Mouse (Mus musculus) limb, embryonic 14.5 days (tissue): ENCODE results near the gene Klhl41. TPM values are rescaled to one million over a fixed set of nuclear protein-coding genes. Genes with fewer than 3 reads are reported as not detected.
A peak's percentile ranks its signal among the peaks of the same experiment; 100 is the strongest.
"Not testable (repeated sequence)": the region's sequence is repeated elsewhere in the genome, so short reads cannot be mapped to it uniquely, and the experiment has no call there.

Experiments used
- ATAC-seq: fragments of 200-750 bp; cut with Nextera tagmentation; 2 replicates; pipeline ENCODE4 v1.8.0; 2017; ENCODE audit warnings: low read depth, moderate number of reproducible peaks, moderate TSS enrichment; ENCODE audit not compliant: low FRiP score
- DNase-seq: peaks from one replicate; pipeline ENCODE4 v3.0.0-alpha.2; 2015; ENCODE audit warnings: low spot score
- H3K27ac ChIP-seq: fragments of 300-500 bp; sonication (generic); replicated peaks from 2 replicates; pipeline ENCODE4 v1.5.1; 2014; ENCODE audit warnings: low read depth, mild to moderate bottlenecking, low read length, moderate library complexity, mixed read lengths
- H3K27me3 ChIP-seq: fragments of 300-500 bp; sonication (generic); 2 replicates; pipeline ENCODE4 v1.6.1; 2014; ENCODE audit warnings: low read length, mixed read lengths; ENCODE audit not compliant: control insufficient read depth, insufficient read depth
- H3K36me3 ChIP-seq: fragments of 300-500 bp; sonication (generic); 2 replicates; pipeline ENCODE4 v1.6.1; 2014; ENCODE audit warnings: mild to moderate bottlenecking, low read length, moderate library complexity, mixed read lengths; ENCODE audit not compliant: control insufficient read depth, insufficient read depth
- H3K4me1 ChIP-seq: fragments of 300-500 bp; sonication (generic); 2 replicates; pipeline ENCODE4 v1.6.1; 2014; ENCODE audit warnings: antibody characterized with exemption, low read length, mixed read lengths; ENCODE audit not compliant: control insufficient read depth, insufficient read depth
- H3K4me2 ChIP-seq: fragments of 300-500 bp; sonication (generic); replicated peaks from 2 replicates; pipeline ENCODE4 v1.6.1; 2014; ENCODE audit warnings: low read depth, mild to moderate bottlenecking, low read length, moderate library complexity; ENCODE audit not compliant: severe bottlenecking
- H3K4me3 ChIP-seq: fragments of 300-500 bp; sonication (generic); replicated peaks from 2 replicates; pipeline ENCODE4 v1.5.1; 2014; ENCODE audit warnings: low read length
- H3K9ac ChIP-seq: fragments of 300-500 bp; sonication (generic); 2 replicates; pipeline ENCODE4 v1.6.1; 2014; ENCODE audit warnings: mild to moderate bottlenecking, low read depth, low read length, moderate library complexity; ENCODE audit not compliant: severe bottlenecking
- H3K9me3 ChIP-seq: fragments of 300-500 bp; sonication (generic); 2 replicates; pipeline ENCODE4 v1.6.1; 2016; ENCODE audit warnings: low read length; ENCODE audit not compliant: control insufficient read depth
- POLR2A ChIP-seq: fragments of 200-500 bp; IDR thresholded peaks from 2 replicates; pipeline ENCODE4 v1.8.0; 2012; ENCODE audit warnings: inconsistent platforms, mild to moderate bottlenecking, moderate library complexity, borderline replicate concordance; ENCODE audit not compliant: insufficient read depth, insufficient read length; ENCODE audit errors: extremely low read depth
- WGBS: fragments of 180-500 bp; shearing (Covaris S2); extraction: QIAGEN DNeasy Blood & Tissue Kit; methylation state at CpG from one replicate; pipeline ENCODE4 v1.1.7; 2014; 5-methylcytosine and 5-hydroxymethylcytosine counted together
- polyA plus RNA-seq, 2 experiments: library from polyadenylated mRNA; depleted of rRNA in 1 of 2; stranded (reverse) in 1 of 2; unstranded in 1 of 2; fragments of >200 nt; fragmentation: Nextera tagmentation in 1 of 2; extraction: Ambion mirVana in 1 of 2; gene quantifications; 2 replicates each; pipeline versions ENCODE4 v1.2.1 to v1.2.3; 2012 to 2014

Gene Klhl41
- polyA plus RNA-seq, 2 experiments = 16.7 to 23.2 TPM

DNA sequence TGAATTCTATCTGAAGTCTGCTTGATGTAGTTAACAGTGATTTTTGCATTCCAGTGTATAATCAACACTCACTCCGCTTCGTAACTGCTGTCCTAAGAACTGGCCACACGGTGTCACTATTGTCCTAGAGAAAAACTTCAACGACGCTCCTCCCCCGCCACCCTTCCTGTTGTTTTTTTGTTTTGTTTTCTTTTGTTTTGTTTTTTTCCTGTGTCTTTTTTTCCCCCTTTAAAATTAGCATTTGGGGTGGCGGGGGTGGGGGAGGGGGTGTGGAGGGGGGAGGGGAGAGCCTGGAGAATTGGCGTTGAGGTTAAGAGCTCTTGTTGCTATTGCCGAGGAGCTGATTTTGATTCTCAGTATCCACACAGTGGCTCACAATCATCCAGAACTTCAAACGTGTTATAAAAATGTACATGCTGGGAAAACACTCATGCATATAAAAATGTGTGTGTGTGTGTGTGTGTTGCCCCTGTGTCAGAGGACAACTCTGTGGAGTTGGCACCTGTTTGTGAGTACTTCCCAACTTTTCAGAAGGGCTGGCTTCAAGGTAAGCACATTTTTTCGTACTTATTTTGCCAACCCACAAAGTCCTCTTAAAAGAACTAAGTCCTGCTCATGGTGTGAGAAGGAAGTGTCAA, 34.7 kb upstream of the Klhl41 start:
- Histone ChIP-seq H3K4me3 (peak overlapping the region; percentile 35), H3K36me3 (no peaks in the 10 kb centered on the region), H3K4me2 (peak overlapping the region; percentile 47), H3K27me3 (no peaks in the 10 kb centered on the region), H3K27ac (no peak overlapping the region), H3K9me3 (no peaks in the 10 kb centered on the region), H3K4me1 (no peaks in the 10 kb centered on the region), H3K9ac (0 out of 2 replicates have a peak overlapping the region, but pooled peaks have one; percentile 31)
- no peak for TF ChIP-seq POLR2A
- ATAC-seq = peak; percentile 73; the same call in 1 of the 2 replicates
- WGBS = 9% methylated on average over 11 of the region's 11 CpGs
- DNase-seq = peak; percentile 85

DNA sequence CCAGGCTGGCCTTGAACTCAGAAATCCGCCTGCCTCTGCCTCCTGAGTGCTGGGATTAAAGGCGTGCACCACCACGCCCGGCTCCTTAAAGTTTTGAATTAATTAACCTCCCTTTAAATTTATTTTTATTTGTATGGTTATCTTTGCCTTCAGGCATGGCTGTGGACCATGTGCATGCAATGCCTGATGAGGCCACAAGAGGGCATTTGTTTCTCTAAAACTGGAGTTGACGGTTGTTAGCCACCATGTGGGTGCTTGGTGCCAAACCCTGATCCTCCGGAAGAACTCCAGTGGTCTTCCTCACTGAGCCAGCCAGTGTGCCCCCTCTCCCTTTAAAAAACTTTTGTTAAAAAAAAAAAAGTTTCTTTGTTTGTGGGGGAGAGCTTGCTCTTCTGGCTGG, 34.1 kb upstream of the Klhl41 start:
- Histone ChIP-seq H3K9ac (no peak overlapping the region), H3K27me3 (no peaks in the 10 kb centered on the region), H3K36me3 (no peaks in the 10 kb centered on the region), H3K27ac (no peak overlapping the region), H3K4me3 (no peak overlapping the region), H3K9me3 (no peaks in the 10 kb centered on the region), H3K4me1 (no peaks in the 10 kb centered on the region), H3K4me2 (no peak overlapping the region)
- TF ChIP-seq POLR2A = no peak
- WGBS = 70% methylated on average over 6 of the region's 6 CpGs
- ATAC-seq (no peak), DNase-seq (peak; percentile 39)

DNA sequence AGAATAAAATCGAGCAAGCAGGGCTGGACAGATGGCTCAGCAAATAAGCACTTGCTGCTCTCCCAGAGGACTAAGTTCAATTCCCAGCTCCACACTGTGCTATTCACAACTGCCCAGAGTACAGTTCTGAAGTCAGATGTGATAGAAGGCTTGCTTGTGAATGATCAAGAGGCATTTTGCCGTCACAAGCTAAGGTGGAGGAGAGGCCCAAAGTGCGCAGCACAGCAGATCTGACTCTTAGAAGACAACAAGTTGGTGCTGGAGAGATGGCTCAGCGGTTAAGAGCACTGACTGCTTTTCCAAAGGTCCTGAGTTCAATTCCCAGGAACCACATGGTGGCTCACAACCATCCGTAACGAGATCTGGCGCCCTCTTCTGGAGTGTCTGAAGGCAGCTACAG, 31.9 kb upstream of the Klhl41 start:
- not testable (repeated sequence) for H3K4me3 ChIP-seq, ATAC-seq, H3K27ac ChIP-seq, H3K27me3 ChIP-seq, H3K4me2 ChIP-seq, H3K9me3 ChIP-seq, H3K36me3 ChIP-seq, H3K9ac ChIP-seq, DNase-seq, H3K4me1 ChIP-seq
- 80% methylated on average over 7 of the region's 7 CpGs for WGBS

DNA sequence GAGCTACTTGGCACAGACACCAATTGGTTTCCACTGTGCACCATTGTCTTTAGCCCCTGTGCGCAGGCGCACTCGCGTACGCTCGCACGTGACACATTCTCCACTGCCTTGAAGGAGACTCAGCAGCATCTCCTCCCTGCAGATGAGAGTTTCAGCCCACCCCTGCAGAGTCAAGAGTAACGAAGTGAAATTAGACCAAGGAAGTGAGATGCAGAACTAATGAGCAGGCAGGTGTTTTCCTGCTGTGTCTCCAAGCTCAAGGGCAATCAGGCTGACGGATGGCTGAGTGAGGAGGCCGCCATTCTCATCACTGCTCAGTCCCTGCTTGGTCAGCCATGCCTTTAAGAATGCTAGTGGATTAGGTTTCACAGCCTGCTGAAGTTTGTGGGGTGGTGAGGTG, 29.8 kb upstream of the Klhl41 start:
- ATAC-seq = no peak

DNA sequence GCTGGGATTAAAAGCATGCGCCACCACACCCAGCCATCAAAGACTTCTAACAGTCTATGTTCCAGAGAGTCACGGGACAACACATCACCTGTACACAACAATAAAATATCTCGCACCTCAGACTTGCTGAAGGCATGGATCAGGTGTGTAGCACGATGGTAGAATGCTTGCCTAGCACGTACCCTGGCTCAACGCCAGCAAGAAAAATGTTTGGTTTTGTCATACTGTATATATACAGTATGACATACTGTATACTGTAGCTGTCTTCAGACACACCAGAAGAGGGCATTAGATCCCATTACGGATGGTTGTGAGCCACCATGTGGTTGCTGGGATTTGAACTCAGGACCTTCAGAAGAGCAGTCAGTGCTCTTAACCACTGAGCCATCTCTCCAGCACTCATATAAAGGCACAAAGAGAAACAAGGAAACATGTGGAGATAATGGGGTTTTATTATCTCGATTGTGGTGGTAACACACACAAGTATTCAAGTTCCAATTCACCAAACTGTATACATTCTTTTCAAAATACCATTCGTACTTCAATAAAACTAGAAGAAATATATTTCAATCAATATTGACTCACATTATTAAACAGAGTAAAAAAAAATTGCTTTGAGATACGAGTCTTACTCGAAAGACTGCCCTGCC, 24.8 kb upstream of the Klhl41 start:
- DNase-seq (no peak), ATAC-seq (no peak)
- Histone ChIP-seq H3K4me1 (0 out of 2 replicates have a peak, but pooled peaks cover 4% of the 10 kb centered on the region), H3K27ac (no peak overlapping the region), H3K27me3 (no peaks in the 10 kb centered on the region), H3K4me2 (no peak overlapping the region), H3K9me3 (no peaks in the 10 kb centered on the region), H3K36me3 (no peaks in the 10 kb centered on the region), H3K9ac (no peak overlapping the region), H3K4me3 (no peak overlapping the region)
- 90% methylated on average over 11 of the region's 11 CpGs for WGBS
- TF ChIP-seq POLR2A = no peak

More for the DNA sequence above, 29.8 kb upstream of the Klhl41 start:
- Histone ChIP-seq H3K27ac (no peak overlapping the region), H3K4me3 (no peak overlapping the region), H3K27me3 (no peaks in the 10 kb centered on the region), H3K9me3 (no peaks in the 10 kb centered on the region), H3K4me1 (no peaks in the 10 kb centered on the region), H3K9ac (no peak overlapping the region), H3K36me3 (no peaks in the 10 kb centered on the region), H3K4me2 (no peak overlapping the region)
- DNase-seq = no peak
- TF ChIP-seq POLR2A = no peak
- 50% methylated on average over 10 of the region's 10 CpGs for WGBS
